Mouse (Mus musculus) heart, postnatal 36 days (tissue): ENCODE measurements at regions not wholly inside any gene's neighbourhood (a gene's known extent, or its start where the extent isn't known, plus 50 kb on each side); places are given as distances from the start of the nearest gene placed in this dataset.

ENCODE experiments used
- DNase-seq, 2 experiments: peaks; one replicate each; pipeline ENCODE4 v3.0.0; 2021 to 2022
- intact Hi-C: fragments of 180-260 bp; cut with DNase I; formaldehyde crosslinking; loops from one replicate; pipeline ENCODE4 v1.15.1; 2025

GRCm38 (mm10) chrX:61046700-61047099 is 138.7 kb downstream of the Cdr1 start:
- no peak for DNase-seq
- intact Hi-C loops: loop anchor here (5.0 kb wide), 1 partner anchor 539 kb away; no protein-coding TSS in a partner anchor

GRCm38 (mm10) chrX:61043147-61043546 is 142.2 kb downstream of the Cdr1 start:
- no peak for DNase-seq
- intact Hi-C loops: no loop called here
